Comparison of ENCODE assay signal across 9 mouse cellular contexts in genomic region chr3:58657356-58657755, GRCm38 (mm10). TPM values are rescaled to one million over a fixed set of nuclear protein-coding genes. Genes with fewer than 3 reads are reported as not detected.
DNase-seq lines count a peak whose midpoint lies in the region; ATAC-seq and TF ChIP-seq lines count a peak whose summit lies in the region.
"Had no signal": no experiment of that assay in that cellular context is flagged by ENCODE, and none has a peak within 500 bp of the region (broad histone marks: within the 10 kb centered on the region; RNA-seq: fewer than 3 reads in every experiment).

No protein-coding gene starts in this region.

- peak; percentile 70 for TF ChIP-seq CTCF in liver, adult 2 months (IDR thresholded peaks at IDR 0.05; ENCODE audit: low read depth, low read length)
- TF ChIP-seq CTCF in Patski (IDR thresholded peaks at IDR 0.05) = peak; percentile 90

- H3K9ac ChIP-seq in liver, adult 2 months (ENCODE audit: low read depth, low read length) = no peak overlapping the region
- no peak overlapping the region for H3K9ac ChIP-seq in liver, embryonic 12.5 days

- no peaks in the 10 kb centered on the region for H3K36me3 ChIP-seq in liver, adult 2 months (ENCODE audit: control insufficient read depth, insufficient read depth, low read length)
- no peaks in the 10 kb centered on the region for H3K36me3 ChIP-seq in liver, embryonic 12.5 days

- POLR2A ChIA-PET in Patski (lab: Charles Lee) = no interaction called here

- no peaks in the 10 kb centered on the region for H3K27me3 ChIP-seq in liver, adult 2 months (ENCODE audit: control insufficient read depth, insufficient read depth, low read length)
- no peaks in the 10 kb centered on the region for H3K27me3 ChIP-seq in liver, embryonic 12.5 days (replicated peaks)
- no peaks in the 10 kb centered on the region for H3K27me3 ChIP-seq in Patski

- CTCF ChIA-PET in Patski (lab: Charles Lee) = interaction anchor here (1.1 to 6.5 kb wide), 10 partner anchors 10 to 140 kb away, joined by 3 to 62 read pairs (median 6); no protein-coding TSS in a partner anchor

- DNase-seq in liver, adult 2 months (ENCODE audit: extremely low read depth, low read depth, low spot score) = peak; percentile 67
- no peak for DNase-seq in Patski (ENCODE audit: low read depth, low spot score)
- peak; percentile 32 for DNase-seq in embryo, embryonic 11 days
- DNase-seq in kidney, postnatal 4 days = peak; percentile 69 to 76
- DNase-seq in skeletal muscle tissue, adult 2 months (ENCODE audit: low read depth, low spot score) = peak; percentile 48
- no peak for DNase-seq in cerebellum, adult 9-11 months

- H3K9me3 ChIP-seq in liver, embryonic 12.5 days (replicated peaks) = no peaks in the 10 kb centered on the region

- H3K4me2 ChIP-seq in liver, embryonic 12.5 days = no peak overlapping the region

- H3K4me1 ChIP-seq in liver, adult 2 months (ENCODE audit: control insufficient read depth, insufficient read depth, low read length) = peaks cover 4% of the 10 kb centered on the region
- H3K4me1 ChIP-seq in liver, embryonic 12.5 days = no peaks in the 10 kb centered on the region

- H3K27ac ChIP-seq in liver, adult 2 months (replicated peaks; ENCODE audit: insufficient read depth, low read depth, low read length) = no peak overlapping the region
- H3K27ac ChIP-seq in liver, embryonic 12.5 days = no peak overlapping the region

- no peak for ATAC-seq in liver, embryonic 12.5 days
- no peak for ATAC-seq in Patski

- no peak for TF ChIP-seq POLR2A in liver, adult 2 months (IDR thresholded peaks at IDR 0.05; ENCODE audit: extremely low read depth, insufficient read depth, low read length)

- in situ Hi-C loops in Patski (cut with MboI; ENCODE audit: low pct_unique_long_range_greater_than_20kb) = loop anchor here (5.0 to 10.0 kb wide), 4 partner anchors 35 to 397 kb away; partner anchors contain the start of gene Siah2

- H3K4me3 ChIP-seq in liver, adult 2 months (ENCODE audit: insufficient read depth, low read depth, low read length) = no peak overlapping the region; the same call in 1 of the 2 replicates
- no peak overlapping the region for H3K4me3 ChIP-seq in liver, embryonic 12.5 days
- H3K4me3 ChIP-seq: erythroblast, embryonic 14.5 days had no signal

- no peaks in the 10 kb centered on the region for H3K79me2 ChIP-seq in liver, adult 2 months (ENCODE audit: control insufficient read depth, insufficient read depth, low read length)

- WGBS in liver, adult 2 months = 8% methylated on average over 2 of the region's 2 CpGs
- WGBS in liver, embryonic 12.5 days (ENCODE audit: insufficient replicate concordance) = 7% methylated on average over 2 of the region's 2 CpGs

RNA-seq across cellular contexts. Expression of gene Erich6, which starts 20.3 kb away (rescaled TPM):
- not detected in 2 replicates for total RNA-seq in liver, adult 2 months (2014; rRNA removed)
- not detected in 2 replicates for polyA plus RNA-seq in liver, adult 2 months (2012; rRNA removed)
- polyA plus RNA-seq in liver, embryonic 12.5 days (2016; fragmentation: Nextera tagmentation; extraction: Ambion mirVana) = not detected in 2 replicates
- 0.14 TPM for polyA plus RNA-seq in Patski (2021)
- polyA plus RNA-seq: erythroblast, embryonic 14.5 days; liver, embryonic 16.5 days had no signal

RNA-seq across cellular contexts. Expression of gene Siah2, which starts 34.8 kb away (rescaled TPM):
- 9.6 and 14.6 TPM in 2 replicates for total RNA-seq in liver, adult 2 months (2014; rRNA removed)
- 29.4 and 30.2 TPM in 2 replicates for polyA plus RNA-seq in liver, adult 2 months (2012; rRNA removed)
- polyA plus RNA-seq in liver, embryonic 12.5 days (2016; fragmentation: Nextera tagmentation; extraction: Ambion mirVana) = 5.6 TPM in 2 replicates
- 16.0 TPM for polyA plus RNA-seq in Patski (2021)

Comparison
In these comparisons a context has a peak if more than half of its experiments do, and no peak if none do; other contexts are left out.
1. DNase-seq: peak in liver, adult 2 months (single experiment), embryo, embryonic 11 days (single experiment), kidney, postnatal 4 days (2 of 2) and skeletal muscle tissue, adult 2 months (single experiment); none in Patski (single experiment) and cerebellum, adult 9-11 months (single experiment).